Mouse (Mus musculus) cerebellum, adult 9-10 months (tissue): Measurements from ENCODE around the gene Nceh1.
"Not testable (repeated sequence)": the region's sequence is repeated elsewhere in the genome, so short reads cannot be mapped to it uniquely, and the experiment has no call there.

Experiments used
- DNase-seq: peaks from one replicate; pipeline ENCODE4 v3.0.0; 2022

Nceh1 gene

GRCm38 (mm10) chr3:27233361-27233760, 50.6 kb downstream of the Nceh1 start:
- DNase-seq: no peak

GRCm38 (mm10) chr3:27233841-27234240, 51.1 kb downstream of the Nceh1 start:
- DNase-seq: no peak

- DNase-seq: no peak
These were observed 52.2 kb downstream of the Nceh1 start for GRCm38 (mm10) chr3:27234976-27235375.

GRCm38 (mm10) chr3:27237226-27237625, 54.5 kb downstream of the Nceh1 start:
- DNase-seq: peak; percentile 76

GRCm38 (mm10) chr3:27238563-27238962, 55.8 kb downstream of the Nceh1 start:
- no peak for DNase-seq

GRCm38 (mm10) chr3:27239568-27239967, 56.8 kb downstream of the Nceh1 start:
- no peak for DNase-seq

- DNase-seq: no peak
These were observed 59.1 kb downstream of the Nceh1 start for GRCm38 (mm10) chr3:27241864-27242263.

- no peak for DNase-seq
These were observed 63.4 kb downstream of the Nceh1 start for GRCm38 (mm10) chr3:27246166-27246565.

- no peak for DNase-seq
These were observed 65.0 kb downstream of the Nceh1 start for GRCm38 (mm10) chr3:27247785-27248184.

- DNase-seq: no peak
These were observed 66.3 kb downstream of the Nceh1 start for GRCm38 (mm10) chr3:27249030-27249429.

GRCm38 (mm10) chr3:27250936-27251335, 68.2 kb downstream of the Nceh1 start:
- DNase-seq: no peak

- DNase-seq: no peak
These were observed 75.7 kb downstream of the Nceh1 start for GRCm38 (mm10) chr3:27258461-27258860.

GRCm38 (mm10) chr3:27260393-27260792, 77.6 kb downstream of the Nceh1 start:
- DNase-seq: no peak

GRCm38 (mm10) chr3:27267327-27267726, 84.6 kb downstream of the Nceh1 start:
- no peak for DNase-seq

- DNase-seq: no peak
These were observed 85.1 kb downstream of the Nceh1 start for GRCm38 (mm10) chr3:27267887-27268286.

GRCm38 (mm10) chr3:27269151-27269550, 86.4 kb downstream of the Nceh1 start:
- DNase-seq: no peak

GRCm38 (mm10) chr3:27270160-27270962, 87.6 kb downstream of the Nceh1 start:
- DNase-seq: no peak

GRCm38 (mm10) chr3:27272926-27273745, 90.4 kb downstream of the Nceh1 start:
- DNase-seq: no peak

GRCm38 (mm10) chr3:27279286-27279925, 96.6 kb downstream of the Nceh1 start:
- not testable (repeated sequence) for DNase-seq

- DNase-seq: no peak
These were observed 97.5 kb downstream of the Nceh1 start for GRCm38 (mm10) chr3:27280280-27280749.

- no peak for DNase-seq
These were observed 100.4 kb downstream of the Nceh1 start for GRCm38 (mm10) chr3:27283071-27283713.

GRCm38 (mm10) chr3:27283796-27284195, 101.0 kb downstream of the Nceh1 start:
- DNase-seq: no peak

- no peak for DNase-seq
These were observed 101.5 kb downstream of the Nceh1 start for GRCm38 (mm10) chr3:27284227-27284626.
